Mouse (Mus musculus) hindbrain, embryonic 14.5 days (tissue): ENCODE results near the gene Chst3. TPM values are rescaled to one million over a fixed set of nuclear protein-coding genes. Genes with fewer than 3 reads are reported as not detected.

Experiments used
- ATAC-seq: fragments of 200-750 bp; cut with Nextera tagmentation; 2 replicates; pipeline ENCODE4 v1.8.0; 2017; ENCODE audit warnings: moderate number of reproducible peaks, mild to moderate bottlenecking, moderate TSS enrichment, moderate library complexity; ENCODE audit not compliant: low FRiP score
- DNase-seq: peaks from one replicate; pipeline ENCODE4 v3.0.0-alpha.2; 2015; ENCODE audit warnings: low spot score
- H3K27ac ChIP-seq: fragments of 300-500 bp; sonication (generic); 2 replicates; pipeline ENCODE4 v1.5.1; 2014; ENCODE audit warnings: mild to moderate bottlenecking, moderate library complexity
- H3K27me3 ChIP-seq: fragments of 300-500 bp; sonication (generic); 2 replicates; pipeline ENCODE4 v1.6.1; 2014; ENCODE audit warnings: mild to moderate bottlenecking, low read length, mixed read lengths; ENCODE audit not compliant: control insufficient read depth, insufficient read depth
- H3K36me3 ChIP-seq: fragments of 300-500 bp; sonication (generic); replicated peaks from 2 replicates; pipeline ENCODE4 v1.6.1; 2014; ENCODE audit not compliant: control insufficient read depth, insufficient read depth
- H3K4me1 ChIP-seq: fragments of 300-500 bp; sonication (generic); replicated peaks from 2 replicates; pipeline ENCODE4 v1.6.1; 2014; ENCODE audit warnings: antibody characterized with exemption, low read length, mixed read lengths; ENCODE audit not compliant: control insufficient read depth, insufficient read depth
- H3K4me2 ChIP-seq: fragments of 300-500 bp; sonication (generic); replicated peaks from 2 replicates; pipeline ENCODE4 v1.6.1; 2014; ENCODE audit warnings: mild to moderate bottlenecking, moderate library complexity
- H3K4me3 ChIP-seq: fragments of 300-500 bp; sonication (generic); replicated peaks from 2 replicates; pipeline ENCODE4 v1.5.1; 2014; ENCODE audit warnings: mild to moderate bottlenecking, low read length
- H3K9ac ChIP-seq: fragments of 300-500 bp; sonication (generic); 2 replicates; pipeline ENCODE4 v1.6.1; 2014
- H3K9me3 ChIP-seq: fragments of 300-500 bp; sonication (generic); 2 replicates; pipeline ENCODE4 v1.6.1; 2016; ENCODE audit warnings: low read length; ENCODE audit not compliant: control insufficient read depth
- WGBS: fragments of 180-500 bp; shearing (Covaris S2); extraction: QIAGEN DNeasy Blood & Tissue Kit; methylation state at CpG from one replicate; pipeline ENCODE4 v1.1.7; 2014; 5-methylcytosine and 5-hydroxymethylcytosine counted together
- microRNA-seq: library from miRNA; unstranded; fragments of <30 nt; microRNA quantifications from one replicate; pipeline ENCODE4, GENCODE M21; 2016
- polyA plus RNA-seq: library from polyadenylated mRNA; unstranded; fragments of >200 nt; fragmentation: Nextera tagmentation; extraction: Ambion mirVana; gene quantifications from 2 replicates; pipeline ENCODE4 v1.2.1, GENCODE M21; 2014

Gene Chst3
- polyA plus RNA-seq, 1 experiment from 2014 or later: 1.2 TPM

DNA sequence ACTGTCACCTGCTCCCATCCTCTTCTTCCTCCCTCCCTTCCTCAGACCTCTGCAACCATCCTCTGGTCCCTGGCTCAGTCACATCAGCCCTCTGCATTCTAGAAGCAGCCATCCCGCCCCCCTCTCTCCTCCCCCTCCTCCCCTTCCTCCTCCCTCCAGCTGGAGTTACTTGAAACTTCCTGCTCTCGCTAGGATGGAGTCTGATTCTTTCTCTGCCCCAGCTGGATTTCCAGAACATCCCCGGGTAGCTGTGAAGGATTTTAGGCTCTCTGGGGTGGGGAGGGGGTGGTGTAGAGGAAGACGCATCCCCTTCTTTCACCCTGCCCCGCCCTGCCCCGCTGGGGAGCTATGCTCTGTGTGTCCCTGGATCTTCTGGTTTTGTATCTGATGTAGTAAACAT, 85.6 kb downstream of the Chst3 start:
- H3K4me3 ChIP-seq: no peak overlapping the region
- H3K4me1 ChIP-seq: no peaks in the 10 kb centered on the region
- H3K27me3 ChIP-seq: no peaks in the 10 kb centered on the region
- no peak overlapping the region for H3K4me2 ChIP-seq
- peaks cover 40% of the 10 kb centered on the region for H3K36me3 ChIP-seq
- no peak overlapping the region for H3K9ac ChIP-seq
- WGBS: 42% methylated on average over 6 of the region's 6 CpGs
- no peak for DNase-seq
- no peak overlapping the region for H3K27ac ChIP-seq
- ATAC-seq: no peak
- no peaks in the 10 kb centered on the region for H3K9me3 ChIP-seq

Small RNA genes within 50 kb of the gene (microRNA-seq; reads per million reads assigned to microRNA genes)
- gene Gm22117: not detected

Other genes starting within 250 kb of the Chst3 start
- gene Ascc1, start 216.5 kb downstream of the Chst3 start, polyA plus RNA-seq: 45.6 and 45.9 TPM in 2 replicates
- gene Anapc16, start 216.1 kb downstream of the Chst3 start, polyA plus RNA-seq: 94.2 and 110 TPM in 2 replicates
- 85.3 and 88.8 TPM in 2 replicates for gene Spock2, start 113.0 kb downstream of the Chst3 start, polyA plus RNA-seq
- gene Psap, start 58.4 kb upstream of the Chst3 start, polyA plus RNA-seq: 147 and 180 TPM in 2 replicates
- 2.5 and 2.7 TPM in 2 replicates for gene Vsir, start 127.6 kb upstream of the Chst3 start, polyA plus RNA-seq
- gene Gm17455, start 180.5 kb upstream of the Chst3 start, polyA plus RNA-seq: 9.7 and 18.2 TPM in 2 replicates